Mouse (Mus musculus): ENCODE results near the gene Rrp1. TPM values are rescaled to one million over a fixed set of nuclear protein-coding genes. Genes with fewer than 3 reads are reported as not detected.

The Rrp1 gene
- polyA plus RNA-seq, 1 experiment from 2014 or later, result 322 TPM

DNA sequence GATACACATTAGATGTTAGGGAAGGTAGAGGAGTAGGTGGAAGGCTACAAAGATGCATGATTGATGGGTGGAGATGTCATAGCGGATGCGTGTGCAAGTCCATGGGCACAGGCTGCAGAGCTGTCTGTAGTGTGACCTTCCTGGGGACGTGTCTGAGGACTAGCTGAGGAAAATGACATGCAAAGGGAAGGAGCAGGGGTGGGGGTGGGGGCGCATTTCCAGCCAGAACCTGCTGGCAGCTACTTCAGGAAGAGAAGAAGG is 16.3 kb downstream of the Rrp1 start:
- Histone ChIP-seq H3K9me3 (no peaks in the 10 kb centered on the region), H3K9ac (no peak overlapping the region), H3K36me3 (peaks cover 25% of the 10 kb centered on the region), H3K27me3 (peaks cover 12% of the 10 kb centered on the region), H3K4me2 (peak overlapping the region; percentile 28), H3K4me3 (no peak overlapping the region), H3K4me1 (peaks cover 13% of the 10 kb centered on the region), H3K27ac (no peak overlapping the region)
- WGBS, result 47% methylated on average over 4 of the region's 4 CpGs
- no peak for ATAC-seq (ENCODE audit: insufficient number of reproducible peaks, insufficient read depth, low FRiP score, low TSS enrichment, low read depth)

- Histone ChIP-seq H3K4me3 (no peak overlapping the region), H3K27me3 (peaks cover 17% of the 10 kb centered on the region), H3K9ac (no peak overlapping the region), H3K4me2 (peak overlapping the region; percentile 28), H3K9me3 (no peaks in the 10 kb centered on the region), H3K27ac (no peak overlapping the region), H3K36me3 (peaks cover 19% of the 10 kb centered on the region), H3K4me1 (peaks cover 13% of the 10 kb centered on the region)
- WGBS, result 3% methylated on average over 17 of the region's 17 CpGs
- no peak for ATAC-seq (ENCODE audit: insufficient number of reproducible peaks, insufficient read depth, low FRiP score, low TSS enrichment, low read depth)
Measured at GRCm38 (mm10) chr10:78395819-78396624, 16.8 kb downstream of the Rrp1 start.

DNA sequence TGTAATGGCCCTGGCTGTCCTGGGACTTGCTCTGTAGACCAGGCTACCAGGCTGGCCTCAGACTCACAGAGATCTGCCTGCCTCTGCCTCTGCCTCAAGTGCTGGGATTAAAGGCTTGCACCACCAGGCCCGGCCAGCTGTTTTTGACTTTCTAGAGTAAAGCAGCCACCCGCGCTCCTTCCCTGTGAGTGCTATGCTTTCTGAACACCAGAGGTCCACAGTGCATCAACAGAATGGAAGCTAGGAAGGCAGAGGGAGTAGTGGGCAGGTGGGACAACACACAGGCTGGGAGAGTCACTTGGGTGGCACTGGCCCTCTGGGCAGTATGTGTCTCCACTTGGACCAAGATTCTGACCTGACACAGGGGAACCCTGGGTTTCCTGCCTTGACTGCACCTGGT is 17.5 kb downstream of the Rrp1 start:
- Histone ChIP-seq H3K4me2 (no peak overlapping the region), H3K4me3 (no peak overlapping the region), H3K4me1 (peaks cover 13% of the 10 kb centered on the region), H3K36me3 (peaks cover 13% of the 10 kb centered on the region), H3K27me3 (peaks cover 23% of the 10 kb centered on the region), H3K9me3 (no peaks in the 10 kb centered on the region), H3K9ac (no peak overlapping the region), H3K27ac (no peak overlapping the region)
- WGBS, result 75% methylated on average over 3 of the region's 3 CpGs
- ATAC-seq (ENCODE audit: insufficient number of reproducible peaks, insufficient read depth, low FRiP score, low TSS enrichment, low read depth), result no peak

DNA sequence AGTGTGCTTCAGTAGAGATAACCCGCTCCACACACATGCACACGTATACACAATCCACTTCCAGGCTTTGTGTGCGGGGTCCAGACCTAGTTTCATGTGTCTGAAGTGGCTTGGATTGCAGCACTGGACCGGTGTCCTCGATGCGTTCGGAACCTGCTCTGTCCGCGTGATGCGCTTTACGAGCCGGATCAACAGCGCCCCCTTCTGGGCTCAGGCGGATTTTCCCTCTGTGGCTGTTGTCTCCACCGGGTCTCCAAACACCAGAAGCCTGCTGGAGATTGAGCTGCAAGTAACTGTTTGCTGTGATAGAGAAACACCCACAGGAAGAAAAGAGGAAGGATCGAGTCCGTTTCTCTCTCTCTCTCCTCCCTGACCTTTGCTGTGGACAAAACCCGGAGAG is 20.8 kb downstream of the Rrp1 start:
- WGBS, result 4% methylated on average over 18 of the region's 18 CpGs
- no peaks in the 10 kb centered on the region for H3K9me3 ChIP-seq
- H3K4me2 ChIP-seq, result 0 out of 2 replicates have a peak overlapping the region, but pooled peaks have one; percentile 22
- peaks cover 49% of the 10 kb centered on the region for H3K27me3 ChIP-seq
- no peaks in the 10 kb centered on the region for H3K36me3 ChIP-seq
- 0 out of 2 replicates have a peak overlapping the region, but pooled peaks have one; percentile 2 for H3K4me3 ChIP-seq
- H3K9ac ChIP-seq, result no peak overlapping the region
- no peak overlapping the region for H3K27ac ChIP-seq
- ATAC-seq (ENCODE audit: insufficient number of reproducible peaks, insufficient read depth, low FRiP score, low TSS enrichment, low read depth), result no peak
- peaks cover 6% of the 10 kb centered on the region for H3K4me1 ChIP-seq

DNA sequence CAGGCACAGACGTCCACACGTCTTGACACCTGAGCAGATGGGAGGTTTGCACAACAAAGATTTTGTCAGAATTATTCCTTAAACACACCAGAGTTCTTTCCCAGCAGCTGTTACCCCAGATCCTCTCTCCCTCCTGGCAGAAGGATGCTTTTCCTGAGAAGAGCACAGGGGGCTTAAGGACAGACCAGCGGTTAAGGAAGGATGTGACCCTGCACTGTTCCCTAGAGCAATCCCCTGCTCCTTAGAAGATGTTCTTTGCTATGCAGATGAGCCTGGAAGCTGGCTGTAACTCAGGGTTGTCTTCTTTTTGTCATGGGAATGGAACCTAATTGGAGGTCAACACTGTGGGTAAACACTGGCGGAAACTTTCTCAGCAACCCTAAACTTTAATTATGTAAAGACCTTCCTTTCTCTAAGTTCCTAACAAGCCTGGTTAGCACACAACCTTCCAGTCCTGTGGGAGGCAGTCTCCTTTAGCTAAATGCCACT is 21.8 kb downstream of the Rrp1 start:
- H3K9ac ChIP-seq, result no peak overlapping the region
- H3K27ac ChIP-seq, result no peak overlapping the region
- peaks cover 49% of the 10 kb centered on the region for H3K27me3 ChIP-seq
- no peak overlapping the region for H3K4me3 ChIP-seq
- H3K36me3 ChIP-seq, result no peaks in the 10 kb centered on the region
- peaks cover under 1% of the 10 kb centered on the region for H3K4me1 ChIP-seq
- 18% methylated on average over 4 of the region's 4 CpGs for WGBS
- H3K9me3 ChIP-seq, result no peaks in the 10 kb centered on the region
- ATAC-seq (ENCODE audit: insufficient number of reproducible peaks, insufficient read depth, low FRiP score, low TSS enrichment, low read depth), result no peak
- no peak overlapping the region for H3K4me2 ChIP-seq

DNA sequence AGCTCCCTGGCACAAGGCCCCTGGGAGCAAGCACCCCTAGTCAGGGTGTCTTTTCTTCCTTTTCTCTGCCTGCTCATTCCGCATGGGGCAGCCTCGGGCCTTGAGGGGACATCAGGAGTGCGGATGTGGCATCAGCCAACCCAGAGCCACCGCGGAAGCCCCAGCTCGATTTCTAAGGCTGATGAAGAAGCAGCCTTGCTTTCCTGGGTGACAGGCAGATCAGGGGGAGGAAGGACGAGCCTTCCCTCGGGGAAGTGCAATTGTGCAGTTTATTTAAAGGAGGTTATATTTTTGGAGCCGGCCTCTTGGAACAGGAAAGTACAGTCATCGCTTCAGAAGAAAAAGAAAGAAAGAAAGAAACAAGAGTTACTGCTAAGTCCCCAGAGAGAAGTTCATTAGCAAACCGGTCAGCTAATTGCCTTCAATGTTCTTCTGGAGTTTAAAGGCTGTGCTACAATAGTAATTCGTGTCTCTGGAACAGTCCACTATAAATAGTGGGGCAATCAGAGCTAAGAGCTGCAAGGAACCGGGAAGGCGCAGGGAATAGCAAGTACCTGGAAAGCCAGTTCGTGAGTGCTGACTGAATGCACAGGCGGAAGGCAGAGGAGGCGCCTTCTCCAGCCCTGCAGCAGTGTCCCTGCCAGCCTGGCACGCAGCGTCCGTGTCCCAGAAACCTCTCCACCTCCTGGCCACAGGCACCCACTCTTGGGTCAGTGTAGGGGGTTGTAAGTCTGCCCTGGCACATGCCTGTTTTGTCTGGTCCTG is 24.4 kb downstream of the Rrp1 start:
- no peak overlapping the region for H3K4me2 ChIP-seq
- ATAC-seq (ENCODE audit: insufficient number of reproducible peaks, insufficient read depth, low FRiP score, low TSS enrichment, low read depth), result no peak
- peaks cover 49% of the 10 kb centered on the region for H3K27me3 ChIP-seq
- no peaks in the 10 kb centered on the region for H3K9me3 ChIP-seq
- H3K4me3 ChIP-seq, result no peak overlapping the region
- H3K4me1 ChIP-seq, result no peaks in the 10 kb centered on the region
- H3K27ac ChIP-seq, result no peak overlapping the region
- H3K36me3 ChIP-seq, result no peaks in the 10 kb centered on the region
- no peak overlapping the region for H3K9ac ChIP-seq
- WGBS, result 64% methylated on average over 20 of the region's 20 CpGs

- Histone ChIP-seq H3K36me3 (no peaks in the 10 kb centered on the region), H3K4me3 (no peak overlapping the region), H3K27ac (no peak overlapping the region), H3K9ac (no peak overlapping the region), H3K4me1 (no peaks in the 10 kb centered on the region), H3K4me2 (no peak overlapping the region), H3K27me3 (peaks cover 27% of the 10 kb centered on the region), H3K9me3 (no peaks in the 10 kb centered on the region)
- ATAC-seq (ENCODE audit: insufficient number of reproducible peaks, insufficient read depth, low FRiP score, low TSS enrichment, low read depth), result no peak
- 76% methylated on average over 5 of the region's 5 CpGs for WGBS
Measured at GRCm38 (mm10) chr10:78385520-78385919, 27.3 kb downstream of the Rrp1 start.

GRCm38 (mm10) chr10:78383567-78383966 is 29.3 kb downstream of the Rrp1 start:
- Histone ChIP-seq H3K4me3 (no peak overlapping the region), H3K4me1 (no peaks in the 10 kb centered on the region), H3K9me3 (no peaks in the 10 kb centered on the region), H3K4me2 (no peak overlapping the region), H3K9ac (no peak overlapping the region), H3K27ac (no peak overlapping the region), H3K27me3 (peaks cover 8% of the 10 kb centered on the region), H3K36me3 (no peaks in the 10 kb centered on the region)
- WGBS, result 78% methylated on average over 3 of the region's 3 CpGs
- ATAC-seq (ENCODE audit: insufficient number of reproducible peaks, insufficient read depth, low FRiP score, low TSS enrichment, low read depth), result no peak

DNA sequence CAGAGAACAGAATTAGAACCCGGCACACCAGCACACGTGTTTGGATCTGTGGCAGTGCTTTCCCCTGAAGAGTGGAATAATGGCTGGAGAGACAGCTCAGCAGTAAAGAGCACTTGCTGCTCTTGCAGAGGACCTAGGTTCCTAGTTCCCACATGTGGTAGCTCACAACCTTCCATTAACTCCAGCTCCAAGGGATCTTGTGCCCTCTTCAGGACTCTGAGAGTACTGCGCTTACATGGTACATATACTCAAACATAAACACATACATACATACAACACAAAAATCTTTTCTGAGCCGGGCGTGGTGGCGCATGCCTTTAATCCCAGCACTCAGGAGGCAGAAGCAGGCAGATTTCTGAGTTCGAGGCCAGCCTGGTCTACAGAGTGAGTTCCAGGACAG is 34.3 kb downstream of the Rrp1 start:
- Histone ChIP-seq H3K9ac (no peak overlapping the region), H3K36me3 (no peaks in the 10 kb centered on the region), H3K4me3 (no peak overlapping the region), H3K4me2 (no peak overlapping the region), H3K4me1 (no peaks in the 10 kb centered on the region), H3K27ac (no peak overlapping the region), H3K9me3 (no peaks in the 10 kb centered on the region), H3K27me3 (no peaks in the 10 kb centered on the region)
- WGBS, result 94% methylated on average over 7 of the region's 7 CpGs
- no peak for ATAC-seq (ENCODE audit: insufficient number of reproducible peaks, insufficient read depth, low FRiP score, low TSS enrichment, low read depth)

DNA sequence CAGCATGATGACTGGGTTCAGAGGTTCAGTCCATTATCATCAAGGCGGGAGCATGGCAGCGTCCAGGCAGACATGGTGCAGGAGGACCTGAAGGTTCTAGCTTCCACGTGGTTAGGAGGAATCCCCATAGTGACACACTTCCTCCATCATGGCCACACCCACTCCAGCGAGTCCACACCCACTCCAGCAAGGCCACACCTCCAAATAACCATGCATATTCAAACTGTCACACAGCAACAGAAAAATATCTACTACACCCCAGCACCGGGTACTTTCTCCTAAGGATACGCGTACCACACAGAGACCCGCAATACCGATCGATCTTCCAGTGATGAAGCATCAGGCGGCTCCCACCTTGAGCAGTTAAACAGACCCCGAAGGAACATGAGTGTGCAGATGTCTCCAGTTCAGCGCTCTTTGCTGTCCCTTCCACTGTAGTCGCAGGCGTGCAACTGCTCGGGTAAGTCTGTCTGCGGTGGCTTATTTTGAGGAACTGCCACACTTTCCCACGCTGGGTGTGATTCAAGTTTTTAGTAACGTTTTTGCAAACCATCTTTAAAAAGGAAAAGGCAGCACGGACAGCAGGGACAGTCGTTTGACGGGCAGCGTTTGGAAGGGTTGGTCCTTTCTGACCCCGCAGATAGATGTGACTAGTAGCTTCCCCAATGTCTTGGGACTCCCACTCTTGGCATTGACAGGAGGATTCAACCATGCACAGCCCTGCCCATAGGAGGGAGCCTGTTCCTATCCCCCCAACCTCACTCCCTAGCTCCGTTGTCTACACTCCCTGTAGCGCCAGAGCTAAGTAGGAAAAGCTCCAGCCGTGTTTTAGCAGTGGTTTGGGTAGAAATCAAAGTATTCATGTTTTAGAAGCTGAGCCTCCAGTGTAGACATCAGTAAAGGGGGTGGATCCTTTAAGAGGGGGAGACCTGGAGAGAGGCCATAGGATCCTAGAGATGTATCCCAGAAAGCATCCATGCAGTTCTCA is 39.9 kb downstream of the Rrp1 start:
- Histone ChIP-seq H3K9me3 (no peaks in the 10 kb centered on the region), H3K4me1 (no peaks in the 10 kb centered on the region), H3K27ac (no peak overlapping the region), H3K36me3 (no peaks in the 10 kb centered on the region), H3K27me3 (no peaks in the 10 kb centered on the region), H3K4me2 (no peak overlapping the region), H3K4me3 (no peak overlapping the region), H3K9ac (no peak overlapping the region)
- ATAC-seq (ENCODE audit: insufficient number of reproducible peaks, insufficient read depth, low FRiP score, low TSS enrichment, low read depth), result no peak
- 66% methylated on average over 27 of the region's 27 CpGs for WGBS

DNA sequence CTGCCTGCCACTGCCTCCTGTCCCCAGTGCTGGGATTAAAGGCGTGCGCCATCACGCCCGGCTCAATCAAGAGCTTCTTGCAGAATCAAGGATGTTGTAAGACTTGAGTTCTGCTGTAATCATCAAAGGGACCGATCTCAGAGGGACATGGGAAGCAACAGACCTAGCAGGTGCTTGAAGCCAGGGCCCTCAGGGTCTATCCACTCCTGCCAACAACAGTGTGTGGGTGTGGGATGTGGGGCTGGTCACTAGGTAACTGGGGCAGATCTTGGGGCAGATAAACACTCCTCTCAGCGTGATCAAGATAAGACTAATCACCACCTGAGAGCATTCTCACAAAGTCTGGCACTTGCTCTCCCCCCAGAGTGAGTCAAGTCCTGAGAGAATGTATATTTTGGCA is 41.1 kb downstream of the Rrp1 start:
- H3K27me3 ChIP-seq, result no peaks in the 10 kb centered on the region
- no peaks in the 10 kb centered on the region for H3K36me3 ChIP-seq
- no peak overlapping the region for H3K9ac ChIP-seq
- 87% methylated on average over 6 of the region's 6 CpGs for WGBS
- H3K4me2 ChIP-seq, result no peak overlapping the region
- no peak overlapping the region for H3K27ac ChIP-seq
- no peaks in the 10 kb centered on the region for H3K9me3 ChIP-seq
- H3K4me3 ChIP-seq, result no peak overlapping the region
- no peak for ATAC-seq (ENCODE audit: insufficient number of reproducible peaks, insufficient read depth, low FRiP score, low TSS enrichment, low read depth)
- H3K4me1 ChIP-seq, result no peaks in the 10 kb centered on the region

Data from embryonic facial prominence, embryonic 13.5 days (tissue).